Mouse (Mus musculus) Patski (cell line): ENCODE results near the gene Nox4. TPM values are rescaled to one million over a fixed set of nuclear protein-coding genes. Genes with fewer than 3 reads are reported as not detected.
"Not testable (repeated sequence)": the region's sequence is repeated elsewhere in the genome, so short reads cannot be mapped to it uniquely, and the experiment has no call there.

Experiments used
- ATAC-seq: fragments of 100-300 bp; one replicate; pipeline ENCODE4 v1.8.0; 2021
- CTCF ChIA-PET: fragments of 350-600 bp; sonication (Branson Sonifier 250); formaldehyde crosslinking; loops from one replicate; lab custom pipeline; 2022; ENCODE audit warnings: inconsistent platforms; lab: Charles Lee
- POLR2A ChIA-PET: fragments of 350-600 bp; sonication (Branson Sonifier 250); formaldehyde crosslinking; loops from one replicate; lab custom pipeline; 2022; ENCODE audit warnings: antibody characterized with exemption, inconsistent platforms; lab: Charles Lee
- DNase-seq: peaks from one replicate; pipeline ENCODE4 v3.0.0-alpha.2; 2011; ENCODE audit warnings: low read depth, low spot score
- H3K27me3 ChIP-seq: fragments of 371-371 bp; one replicate; pipeline ENCODE4 v1.5.1; 2021
- CTCF ChIP-seq: fragments of 100-300 bp; IDR thresholded peaks from one replicate; pipeline ENCODE4 v1.5.1; 2021
- in situ Hi-C: fragments of 300-500 bp; cut with MboI; formaldehyde crosslinking; loops from 3 replicates; pipeline ENCODE4 v1.11.1; 2018; ENCODE audit warnings: low pct_unique_long_range_greater_than_20kb, mixed read lengths
- polyA plus RNA-seq: library from polyadenylated mRNA; unstranded; gene quantifications from one replicate; pipeline ENCODE4 v1.2.3, GENCODE M21; 2021

Nox4 gene
- polyA plus RNA-seq, 1 experiment from 2014 or later = 14.4 TPM

- no peak for ATAC-seq
- H3K27me3 ChIP-seq = no peaks in the 10 kb centered on the region
- in situ Hi-C loops = no loop called here
- no peak for TF ChIP-seq CTCF
- CTCF ChIA-PET = no interaction called here
- POLR2A ChIA-PET = no interaction called here
- no peak for DNase-seq
These were observed 124.9 kb downstream of the Nox4 start for GRCm38 (mm10) chr7:87370789-87371188.

GRCm38 (mm10) chr7:87371316-87371715 lies 125.4 kb downstream of the Nox4 start:
- DNase-seq (no peak), ATAC-seq (no peak)
- in situ Hi-C loops = no loop called here
- TF ChIP-seq CTCF = no peak
- ChIA-PET POLR2A (no interaction called here), CTCF (no interaction called here)
- no peaks in the 10 kb centered on the region for H3K27me3 ChIP-seq

GRCm38 (mm10) chr7:87374322-87374721 lies 128.4 kb downstream of the Nox4 start:
- no peaks in the 10 kb centered on the region for H3K27me3 ChIP-seq
- POLR2A ChIA-PET = interaction anchor here (1.0 kb wide), 1 partner anchor 9 kb away, joined by 3 read pairs; no protein-coding TSS in a partner anchor
- in situ Hi-C loops = no loop called here
- CTCF ChIA-PET = interaction anchor here (1.5 kb wide), 1 partner anchor 13 kb away, joined by 7 read pairs; no protein-coding TSS in a partner anchor
- DNase-seq (no peak), ATAC-seq (no peak)
- no peak for TF ChIP-seq CTCF

- in situ Hi-C loops = no loop called here
- DNase-seq = no peak
These were observed 129.0 kb downstream of the Nox4 start for GRCm38 (mm10) chr7:87374935-87375334.

GRCm38 (mm10) chr7:87397023-87397422 lies 151.1 kb downstream of the Nox4 start:
- DNase-seq = peak; percentile 6
- POLR2A ChIA-PET = no interaction called here
- ATAC-seq = no peak
- CTCF ChIA-PET = interaction anchor here (1.1 kb wide), 1 partner anchor 283 kb away, joined by 3 read pairs; no protein-coding TSS in a partner anchor
- no peak for TF ChIP-seq CTCF
- in situ Hi-C loops = no loop called here
- H3K27me3 ChIP-seq = no peaks in the 10 kb centered on the region

More at GRCm38 (mm10) chr7:87374935-87375334, 129.0 kb downstream of the Nox4 start:
- TF ChIP-seq CTCF = no peak
- no peaks in the 10 kb centered on the region for H3K27me3 ChIP-seq
- CTCF ChIA-PET = interaction anchor here (1.5 kb wide), 1 partner anchor 12 kb away, joined by 7 read pairs; no protein-coding TSS in a partner anchor
- POLR2A ChIA-PET = interaction anchor here (1.0 kb wide), 1 partner anchor 10 kb away, joined by 3 read pairs; no protein-coding TSS in a partner anchor
- ATAC-seq = no peak

GRCm38 (mm10) chr7:87411373-87411772 lies 165.5 kb downstream of the Nox4 start:
- peak; percentile 2 for DNase-seq
- in situ Hi-C loops = loop anchor here (5.0 kb wide), 1 partner anchor 304 kb away; no protein-coding TSS in a partner anchor
- H3K27me3 ChIP-seq, POLR2A ChIA-PET: not testable (repeated sequence)
- TF ChIP-seq CTCF = peak; percentile 97
- CTCF ChIA-PET = interaction anchor here (1.1 to 2.1 kb wide), 6 partner anchors 16 to 303 kb away, joined by 3 to 13 read pairs (median 5); no protein-coding TSS in a partner anchor
- ATAC-seq = peak; percentile 79

- TF ChIP-seq CTCF = no peak
- POLR2A ChIA-PET = no interaction called here
- CTCF ChIA-PET = interaction anchor here (1.8 to 2.0 kb wide), 2 partner anchors 11 to 303 kb away, joined by 4 to 13 read pairs; no protein-coding TSS in a partner anchor
- in situ Hi-C loops = loop anchor here (5.0 kb wide), 1 partner anchor 306 kb away; no protein-coding TSS in a partner anchor
- ATAC-seq (no peak), DNase-seq (no peak)
- peaks cover 4% of the 10 kb centered on the region for H3K27me3 ChIP-seq
These were observed 167.4 kb downstream of the Nox4 start for GRCm38 (mm10) chr7:87413271-87413670.

Other genes with a start within 250 kb of the Nox4 start
- gene Vmn2r79, start 250.0 kb upstream of the Nox4 start, polyA plus RNA-seq = under 0.01 TPM
- gene Tyr, start 247.4 kb downstream of the Nox4 start, polyA plus RNA-seq = 0.01 TPM